Mouse (Mus musculus) right cerebral cortex, postnatal 36 days (tissue): ENCODE measurements at regions not wholly inside any gene's neighbourhood (a gene's known extent, or its start where the extent isn't known, plus 50 kb on each side); places are given as distances from the start of the nearest gene placed in this dataset.
A peak's percentile ranks its signal among the peaks of the same experiment; 100 is the strongest.

Experiments
- DNase-seq, 2 experiments: peaks; one replicate each; pipeline ENCODE4 v3.0.0; 2022; ENCODE audit warnings: low spot score in 2 of 2, mixed read lengths in 1 of 2

DNA sequence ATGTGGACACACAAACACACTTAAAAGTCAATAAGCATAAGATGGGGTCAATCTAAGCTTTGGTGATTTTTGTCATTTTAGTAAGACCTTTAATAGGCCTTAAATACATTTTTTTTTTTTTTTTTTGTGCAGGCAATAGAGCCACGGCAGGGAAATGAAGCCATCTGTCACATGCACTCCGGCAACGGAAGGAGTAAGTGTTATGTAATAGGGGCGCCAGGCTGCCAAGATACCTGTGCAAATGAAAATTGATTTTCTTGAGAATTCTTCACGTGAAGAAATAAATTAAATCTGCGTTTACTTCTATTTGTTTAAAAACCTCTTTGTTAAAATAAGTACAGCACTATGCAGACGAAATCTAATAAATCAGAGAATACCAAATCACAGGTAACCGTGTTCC, 54.6 kb upstream of the Card11 start:
- no peak for DNase-seq

DNA sequence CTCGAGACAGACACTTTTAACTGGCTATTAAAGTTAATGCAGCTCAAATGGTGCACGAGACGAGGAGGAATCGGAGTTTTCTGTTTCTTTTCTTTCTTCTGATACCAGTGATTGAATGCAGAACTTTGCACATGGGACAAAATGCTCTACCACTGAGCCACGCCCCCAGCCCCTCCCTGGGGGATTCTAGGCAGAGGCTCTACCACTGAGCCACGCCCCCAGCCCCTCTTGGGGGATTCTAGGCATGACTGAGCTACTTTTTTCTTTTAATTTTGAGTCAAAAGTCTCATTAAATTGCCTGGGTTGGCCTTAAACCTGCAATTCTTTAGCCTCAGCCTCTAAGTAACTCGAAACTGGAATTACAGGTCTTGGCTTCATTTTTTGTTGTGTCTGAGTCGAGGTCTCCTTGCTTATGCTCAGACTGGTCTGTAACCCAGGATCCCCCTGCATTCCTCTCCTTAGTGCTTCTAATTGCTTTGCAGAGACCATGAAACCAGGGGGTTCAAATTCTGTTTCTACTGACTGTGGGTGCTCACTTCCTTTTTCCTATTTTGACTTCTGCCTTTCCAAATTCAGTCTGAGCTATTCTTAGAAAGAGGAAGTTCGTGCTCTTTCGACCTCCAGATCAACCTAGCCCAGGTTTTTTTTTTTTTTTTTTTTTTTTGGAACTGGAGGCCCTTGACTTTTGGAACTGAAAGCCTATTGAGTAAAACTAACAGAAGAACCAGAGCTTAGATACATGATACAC, 55.4 kb upstream of the Card11 start:
- DNase-seq = no peak

DNA sequence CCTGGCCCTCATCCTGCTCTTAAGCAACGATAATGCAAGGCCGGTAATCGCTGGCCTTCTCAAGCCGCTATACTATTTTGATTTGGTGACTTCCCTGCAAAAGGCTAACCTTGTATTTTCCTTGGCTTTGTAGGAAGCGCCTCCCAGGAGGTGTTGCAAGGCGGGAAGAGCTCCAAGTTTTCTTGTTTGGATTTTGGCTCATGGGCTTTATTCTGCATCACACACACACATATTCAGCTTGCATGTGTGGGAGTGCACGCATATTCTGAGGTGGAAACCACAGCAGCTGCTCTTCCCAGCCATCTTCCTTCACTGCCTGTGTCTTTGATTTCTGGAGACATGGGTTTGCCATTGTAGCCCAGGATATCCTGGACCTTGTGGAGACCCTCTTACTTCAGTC, 57.8 kb upstream of the Card11 start:
- peak; percentile 46 to 58 for DNase-seq

DNA sequence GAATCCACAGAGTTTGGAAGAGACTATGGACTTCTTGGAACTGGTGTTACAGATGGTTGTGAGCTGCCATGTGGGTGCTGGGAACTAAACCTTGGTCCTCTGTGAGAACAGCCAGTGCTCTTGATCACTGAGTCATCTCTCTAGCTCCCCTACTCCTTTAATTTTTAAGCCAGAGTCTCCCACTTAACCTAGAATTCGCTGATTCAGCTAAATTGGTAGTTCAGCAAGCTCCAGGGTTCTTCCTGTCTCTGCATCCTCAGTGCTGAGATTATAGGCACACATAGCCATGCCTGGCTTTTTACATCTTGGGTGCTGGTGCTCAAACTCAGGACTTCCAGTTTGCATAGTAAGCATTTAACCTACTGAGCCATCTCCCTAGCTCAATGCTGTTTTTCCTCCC, 58.5 kb upstream of the Card11 start:
- DNase-seq = no peak

DNA sequence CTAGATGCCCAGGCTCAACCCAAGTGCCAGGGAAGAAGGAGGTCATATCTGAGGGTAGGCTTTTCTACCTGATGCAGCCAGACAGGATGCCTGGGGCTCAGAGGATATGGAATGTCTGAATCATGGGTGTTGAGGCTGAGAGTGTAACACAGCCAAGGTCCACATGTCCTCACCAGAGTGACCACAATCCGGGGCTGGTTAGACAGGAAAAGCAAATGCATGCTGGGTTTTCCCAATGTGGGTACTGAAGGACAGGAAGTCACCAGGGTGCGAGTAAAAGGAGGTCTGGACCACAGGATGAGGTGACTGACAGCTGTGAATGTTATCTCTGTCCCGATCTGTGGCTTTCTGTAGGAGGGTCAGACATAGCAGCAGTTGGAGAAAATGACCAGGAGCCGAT, 61.8 kb upstream of the Card11 start:
- no peak for DNase-seq

DNA sequence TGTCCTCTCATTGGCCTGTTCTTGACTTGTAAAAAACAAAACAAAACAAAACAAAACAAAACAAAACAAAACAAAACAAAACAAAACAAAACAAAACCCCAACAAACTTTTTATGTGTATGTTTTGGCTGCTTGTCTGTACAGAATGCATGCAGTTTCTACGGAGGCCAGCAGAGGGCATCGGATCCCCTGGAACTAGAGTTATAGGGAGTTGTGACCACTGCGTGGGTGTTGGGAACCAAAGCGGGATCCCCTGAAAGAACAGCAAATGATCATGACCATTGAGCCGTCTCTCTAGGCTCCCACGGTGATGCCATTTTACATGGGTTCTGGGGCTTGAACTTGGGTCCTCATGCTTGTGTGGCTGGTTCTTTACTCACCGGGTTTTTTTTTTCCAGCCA, 67.2 kb upstream of the Card11 start:
- no peak for DNase-seq

DNA sequence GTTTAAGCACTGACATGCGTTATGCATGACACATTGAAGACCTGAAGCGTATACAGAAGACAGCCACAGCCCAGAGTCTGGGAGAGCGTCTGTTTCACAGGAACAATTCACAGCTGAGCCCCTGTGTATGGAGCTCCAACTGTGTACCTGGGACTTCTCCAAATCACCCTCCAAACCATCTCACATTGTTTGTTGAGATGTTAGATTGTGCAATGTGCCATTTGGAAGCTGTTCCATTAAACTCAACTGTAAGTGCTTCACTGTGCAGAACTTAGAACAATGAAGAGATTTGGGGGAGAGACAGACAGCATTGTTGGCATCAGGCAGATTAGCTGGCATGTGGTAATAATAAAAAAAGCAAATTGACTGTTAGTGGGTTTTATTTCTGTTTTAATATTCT, 74.1 kb upstream of the Card11 start:
- no peak for DNase-seq

DNA sequence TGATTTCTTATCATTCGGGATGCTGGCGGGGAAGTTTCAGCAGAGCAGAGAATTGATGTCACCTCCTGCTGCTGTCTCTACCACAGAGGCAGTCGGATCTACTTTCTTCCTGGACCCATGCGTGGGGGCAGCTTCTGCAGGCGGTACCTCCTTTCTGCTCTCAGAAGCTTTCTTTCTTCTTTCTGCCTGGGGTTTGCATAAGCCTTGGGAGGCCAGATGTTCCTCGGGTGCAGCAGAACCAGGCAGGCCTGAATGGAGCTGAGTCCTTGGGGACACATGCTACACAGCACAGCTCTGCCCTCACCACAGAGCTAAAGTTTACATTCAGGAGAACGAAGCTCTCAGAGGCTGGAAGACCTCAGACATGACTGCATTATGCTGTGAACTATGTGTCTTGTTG, 75.8 kb upstream of the Card11 start:
- DNase-seq = no peak

DNA sequence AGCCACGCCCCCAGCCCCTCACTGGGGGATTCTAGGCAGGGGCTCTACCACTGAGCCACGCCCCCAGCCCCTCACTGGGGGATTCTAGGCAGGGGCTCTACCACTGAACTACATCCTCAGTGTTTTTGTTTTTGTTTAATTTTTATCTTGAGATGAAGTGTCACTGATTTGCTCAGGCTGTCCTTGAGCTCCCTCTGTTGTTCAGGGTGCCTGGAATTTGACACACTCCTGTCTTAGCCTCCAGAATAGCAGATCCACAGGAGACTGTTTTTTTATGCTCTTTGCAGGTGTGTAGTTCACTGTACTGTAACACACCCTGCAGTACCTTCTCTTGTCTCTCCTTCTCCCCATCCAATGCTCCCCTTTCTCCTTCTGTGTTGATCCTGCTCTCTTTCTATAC, 76.6 kb upstream of the Card11 start:
- no peak for DNase-seq

DNA sequence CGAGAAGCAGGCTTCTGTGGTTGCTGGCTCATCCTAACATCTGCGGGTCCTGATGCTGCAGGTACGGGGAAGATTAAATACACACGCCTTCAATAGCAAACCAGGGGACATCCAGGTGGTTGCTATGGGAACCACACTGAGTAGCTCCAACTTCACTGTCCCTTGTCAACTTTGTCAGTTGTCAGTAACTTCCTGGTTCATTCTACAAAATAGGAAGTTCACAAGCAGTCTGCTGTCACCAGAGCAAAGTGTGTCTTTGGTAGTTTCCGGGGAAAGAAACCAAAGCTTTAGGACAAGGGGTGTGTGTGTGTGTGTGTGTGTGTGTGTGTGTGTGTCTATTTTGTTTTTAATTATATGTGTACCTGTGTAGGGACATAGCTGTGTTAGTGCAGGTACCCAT, 80.5 kb upstream of the Card11 start:
- DNase-seq = no peak

DNA sequence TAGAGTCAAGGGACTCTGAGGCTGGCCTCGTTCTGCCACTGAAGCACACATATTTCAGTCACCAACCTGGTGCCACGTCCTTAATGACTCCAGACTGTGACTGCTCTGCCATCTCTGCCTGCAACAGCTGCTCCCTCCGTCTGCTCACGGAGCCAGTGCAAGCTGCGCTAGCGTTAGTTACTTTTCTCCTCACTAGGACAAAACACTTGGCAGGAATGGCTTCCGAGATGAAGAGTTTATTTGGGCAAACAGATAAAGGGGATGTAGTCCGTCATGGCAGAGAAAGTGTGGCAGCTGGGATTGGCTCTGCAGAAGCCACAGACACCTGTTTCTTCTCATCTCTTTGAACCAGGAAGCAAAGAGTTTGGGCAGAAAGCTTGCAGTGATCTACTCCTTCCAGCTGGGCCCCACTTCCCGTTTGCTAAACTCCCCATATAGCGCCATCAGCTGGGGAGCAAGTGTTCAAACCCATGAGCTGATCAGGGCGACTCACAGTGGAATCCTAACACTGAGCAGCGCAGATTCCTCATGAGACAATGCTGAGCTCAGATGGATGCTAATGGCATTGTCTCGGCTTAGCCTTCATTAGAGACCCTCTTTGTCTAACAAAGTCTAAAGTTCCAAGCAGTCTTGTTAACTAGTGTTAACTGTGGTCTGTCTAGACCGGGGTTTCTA, 83.8 kb upstream of the Card11 start:
- DNase-seq = no peak

DNA sequence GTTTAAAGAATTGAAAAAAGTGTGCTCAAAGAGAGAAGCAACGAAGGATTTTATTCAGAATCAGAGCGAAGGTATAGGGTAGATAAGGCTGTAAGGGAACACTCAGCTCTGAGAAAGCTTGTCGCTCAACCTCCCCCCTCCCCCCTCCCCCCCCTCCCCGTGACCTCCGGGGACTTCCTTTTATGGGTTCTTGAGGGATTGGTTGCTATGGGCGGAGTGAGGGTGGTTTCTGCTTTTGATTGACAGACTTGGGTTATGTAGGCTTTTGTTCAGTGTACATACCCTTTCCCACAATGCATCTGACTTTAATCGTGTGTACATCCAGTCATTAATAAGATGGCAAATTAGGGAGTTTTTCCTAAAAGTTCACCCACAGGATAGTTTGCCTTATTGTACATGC, 84.4 kb upstream of the Card11 start:
- no peak for DNase-seq

DNA sequence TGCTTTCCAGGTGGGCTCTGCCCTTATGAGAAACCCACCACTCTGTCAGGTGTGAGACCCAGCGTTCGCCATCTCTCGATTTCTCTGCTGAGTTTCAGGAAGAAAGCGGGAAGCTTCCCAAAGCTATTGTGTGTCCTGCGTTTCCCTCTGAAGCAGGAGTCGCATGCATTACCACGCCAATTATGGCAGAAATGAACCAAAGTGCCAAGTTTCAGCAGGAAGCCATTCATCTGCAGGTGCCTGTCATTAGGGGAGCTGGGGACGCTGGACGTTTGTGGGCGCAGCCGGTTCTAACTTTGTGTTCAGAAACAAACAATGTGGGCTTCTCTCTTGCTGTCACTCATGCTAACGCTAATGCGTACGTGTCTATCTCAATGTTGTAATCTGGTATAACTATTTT, 91.3 kb upstream of the Card11 start:
- DNase-seq = no peak

DNA sequence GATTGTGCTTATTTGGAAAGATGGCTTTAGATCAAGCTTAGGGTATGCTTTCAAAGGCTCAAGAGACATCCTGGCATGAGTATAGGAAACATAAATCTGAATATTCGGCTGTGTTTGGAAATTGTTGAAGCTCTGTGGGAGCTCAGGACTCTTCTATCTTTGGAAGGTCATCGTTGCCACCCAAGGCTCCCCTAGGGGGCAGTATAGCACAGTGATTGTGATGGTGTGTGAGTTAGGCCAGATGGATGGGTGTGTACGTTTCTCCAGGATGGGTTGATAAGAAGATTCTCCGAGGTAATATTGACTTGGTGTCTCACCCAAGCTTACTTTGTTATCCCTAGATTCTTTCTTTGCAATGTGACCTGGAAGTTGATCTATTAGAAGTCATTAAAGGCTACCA, 93.3 kb upstream of the Card11 start:
- peak; percentile 29 to 42 for DNase-seq

DNA sequence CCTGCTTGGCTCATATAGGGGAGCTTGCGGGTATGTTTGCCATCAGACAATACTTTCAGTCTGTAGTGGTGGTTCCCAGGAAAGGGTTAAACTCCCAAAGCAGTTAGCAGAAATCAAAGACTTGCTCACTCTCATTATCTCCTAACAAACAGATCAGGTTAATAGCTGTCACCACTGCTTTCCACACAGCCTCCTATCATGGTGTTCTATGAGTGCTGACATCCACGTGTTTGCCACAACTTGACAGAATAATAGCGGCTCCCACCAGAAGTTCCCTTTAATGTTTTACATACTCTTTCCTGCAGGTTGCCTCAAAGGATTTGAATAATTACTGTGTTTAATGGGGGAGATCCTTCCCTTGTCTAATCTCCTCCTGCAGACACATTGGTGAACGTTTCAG, 97.5 kb upstream of the Card11 start:
- DNase-seq = no peak

DNA sequence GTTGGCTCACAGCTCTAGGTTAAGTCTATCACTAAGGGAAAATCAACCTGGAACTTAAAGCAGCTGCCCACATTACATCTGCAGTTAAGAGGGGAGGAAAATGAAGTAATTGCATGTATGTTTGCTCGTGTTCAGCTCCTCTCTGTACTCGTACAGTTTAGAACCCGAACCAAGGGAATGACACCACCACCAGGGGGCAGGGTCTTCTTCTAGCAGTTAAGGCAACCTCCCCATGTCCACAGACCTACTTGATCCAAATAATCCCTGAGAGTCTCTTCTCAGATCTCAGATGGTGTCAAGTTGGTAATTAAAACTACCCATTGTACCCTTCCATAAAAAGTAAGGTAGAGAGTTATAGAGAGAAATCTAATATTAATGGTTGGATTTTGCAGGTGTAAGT, 111.3 kb upstream of the Card11 start:
- no peak for DNase-seq

DNA sequence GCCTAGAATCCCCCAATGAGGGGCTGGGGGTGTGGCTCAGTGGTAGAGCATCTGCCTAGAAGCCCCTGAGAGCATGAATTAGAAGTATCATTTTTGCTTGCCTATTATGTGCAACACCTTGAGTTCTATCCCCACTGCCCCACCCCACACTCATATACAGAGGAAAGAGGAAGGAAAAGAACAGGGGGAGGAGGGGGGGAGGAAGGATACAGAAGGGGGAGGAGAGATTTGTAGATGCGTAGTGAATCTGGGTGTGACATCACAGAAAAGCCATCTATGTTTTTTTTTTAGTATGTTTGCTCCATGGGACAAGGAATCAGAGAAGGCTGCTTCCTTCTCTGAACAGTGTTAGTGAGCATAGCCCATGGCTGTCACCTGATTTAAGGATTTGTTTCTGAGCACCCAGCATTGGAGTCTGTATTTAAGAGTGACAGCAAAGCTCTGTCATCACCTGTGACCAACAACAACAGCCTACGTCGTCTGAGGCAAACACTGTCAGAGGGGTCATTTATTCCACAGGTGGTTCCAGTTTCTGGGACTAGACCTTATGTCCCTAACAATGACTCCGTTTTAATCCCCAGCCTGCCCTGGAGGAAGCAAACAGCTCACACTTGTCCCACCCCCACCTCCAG, 115.0 kb upstream of the Card11 start:
- DNase-seq = no peak

DNA sequence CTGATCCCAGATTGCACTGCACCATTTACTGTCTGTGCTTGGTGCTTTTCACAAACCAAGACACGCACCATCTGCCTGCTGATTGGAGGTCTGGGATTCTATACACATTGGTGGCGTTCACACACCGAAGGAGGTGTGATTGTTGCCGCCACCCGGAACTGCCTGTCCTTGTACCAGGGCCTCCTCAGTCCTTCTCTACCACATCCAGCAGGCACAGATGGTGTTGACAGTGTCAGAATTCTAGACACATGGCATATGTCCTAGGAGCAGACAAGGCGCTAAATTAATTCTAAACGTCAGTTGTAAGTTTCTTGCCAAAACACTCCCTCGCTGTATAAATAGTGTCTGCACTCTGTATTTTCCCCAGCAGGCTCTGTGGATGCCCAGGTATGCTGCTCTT, 115.6 kb upstream of the Card11 start:
- DNase-seq = peak; percentile 82 to 90

DNA sequence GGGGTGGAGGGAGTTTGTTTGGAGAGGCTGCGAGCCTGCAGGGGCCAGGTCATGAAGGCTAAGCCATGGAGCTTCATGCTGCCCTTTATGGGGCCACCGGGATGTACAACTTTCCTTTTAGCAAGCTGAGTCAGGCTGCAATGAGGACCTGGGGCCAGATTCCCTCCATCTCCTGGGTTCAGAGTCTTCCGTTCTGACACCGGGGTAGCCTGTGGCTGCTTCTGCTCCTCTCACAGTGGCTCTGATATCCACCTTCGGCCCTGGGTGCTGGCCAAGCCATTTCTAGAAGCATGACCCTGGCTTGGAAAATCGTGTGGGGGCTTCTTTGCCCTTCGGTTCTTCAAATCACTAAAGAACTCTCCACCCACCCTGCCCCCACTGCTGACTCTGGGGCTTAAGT, 115.4 kb upstream of the Sdk1 start:
- no peak for DNase-seq

DNA sequence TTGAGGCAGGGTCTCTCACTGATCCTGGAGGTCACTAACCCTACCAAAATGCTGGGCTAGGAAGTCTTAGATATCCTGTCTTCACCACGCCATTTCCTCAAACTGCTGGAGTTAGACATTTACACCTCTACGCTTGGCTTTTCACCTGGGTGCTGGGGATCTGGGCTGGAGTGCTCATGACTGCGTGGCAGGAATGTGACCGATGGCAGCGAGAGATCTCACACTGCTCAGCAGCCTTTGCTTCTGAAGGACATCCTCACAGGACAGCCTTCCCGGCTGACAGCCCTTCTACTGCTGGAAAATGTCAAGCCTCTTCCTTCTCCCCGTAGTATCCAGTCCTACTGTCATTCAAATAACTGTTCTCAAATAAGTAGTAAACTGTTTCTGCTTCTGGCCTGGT, 114.8 kb upstream of the Sdk1 start:
- no peak for DNase-seq

DNA sequence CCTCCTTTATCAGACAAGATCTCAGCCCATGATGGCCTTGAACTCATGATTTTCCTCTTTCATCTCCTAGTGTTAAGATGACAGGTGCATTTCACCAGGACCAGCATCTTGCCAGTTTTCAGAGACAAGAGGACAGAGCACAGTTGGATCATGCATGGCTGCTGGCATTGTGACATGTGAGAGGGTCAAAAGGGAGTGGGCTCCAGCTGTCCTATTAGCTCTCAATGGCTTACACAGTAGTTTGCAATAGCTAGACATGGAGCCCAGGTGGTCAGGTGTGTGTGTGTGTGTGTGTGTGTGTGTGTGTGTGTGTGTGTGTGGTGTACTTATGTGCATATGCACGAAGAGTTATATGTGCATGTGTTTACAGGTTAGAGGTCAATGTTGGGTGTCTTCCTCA, 110.3 kb upstream of the Sdk1 start:
- DNase-seq = no peak

DNA sequence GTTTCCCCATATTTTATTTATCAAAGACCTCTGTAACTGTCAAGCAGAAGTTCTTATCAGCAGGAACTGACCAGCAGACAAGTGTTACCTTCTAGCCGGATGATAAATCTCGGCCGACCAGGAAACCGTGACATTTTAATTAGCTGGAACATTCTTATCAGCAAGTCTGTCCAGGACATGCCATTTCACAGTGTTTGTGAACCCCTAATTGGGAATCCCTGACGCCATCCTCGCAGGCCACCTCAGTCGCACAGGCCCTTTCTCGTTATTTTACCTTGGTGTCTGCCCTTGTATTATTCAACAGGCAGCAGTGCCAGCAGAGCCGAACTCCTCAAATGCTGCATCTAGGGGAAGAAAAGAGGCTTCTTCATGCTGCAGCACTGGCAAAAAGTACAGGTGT, 109.4 kb upstream of the Sdk1 start:
- DNase-seq = no peak

DNA sequence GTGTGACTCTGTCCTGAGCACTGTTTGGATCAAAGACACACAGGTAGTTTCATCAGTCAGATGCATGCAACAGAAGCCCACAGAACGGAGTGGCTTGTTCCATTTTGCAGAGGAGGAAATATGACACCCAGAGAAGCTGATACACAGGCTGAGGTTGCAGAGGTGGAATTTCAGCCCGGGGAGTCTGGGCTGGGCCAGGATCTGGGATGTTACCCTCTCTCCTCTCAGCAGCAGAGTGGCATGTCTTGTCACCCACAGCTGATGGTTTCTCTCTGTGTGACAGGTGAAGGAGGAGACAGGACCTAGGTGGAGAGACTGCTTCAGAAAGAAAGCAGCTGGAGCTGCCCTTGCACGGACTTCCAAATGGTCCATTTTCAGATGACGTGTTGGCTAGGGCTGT, 105.1 kb upstream of the Sdk1 start:
- no peak for DNase-seq
